Mouse (Mus musculus): ENCODE measurements at regions not wholly inside any gene's neighbourhood (a gene's known extent, or its start where the extent isn't known, plus 50 kb on each side); places are given as distances from the start of the nearest gene placed in this dataset.

DNA sequence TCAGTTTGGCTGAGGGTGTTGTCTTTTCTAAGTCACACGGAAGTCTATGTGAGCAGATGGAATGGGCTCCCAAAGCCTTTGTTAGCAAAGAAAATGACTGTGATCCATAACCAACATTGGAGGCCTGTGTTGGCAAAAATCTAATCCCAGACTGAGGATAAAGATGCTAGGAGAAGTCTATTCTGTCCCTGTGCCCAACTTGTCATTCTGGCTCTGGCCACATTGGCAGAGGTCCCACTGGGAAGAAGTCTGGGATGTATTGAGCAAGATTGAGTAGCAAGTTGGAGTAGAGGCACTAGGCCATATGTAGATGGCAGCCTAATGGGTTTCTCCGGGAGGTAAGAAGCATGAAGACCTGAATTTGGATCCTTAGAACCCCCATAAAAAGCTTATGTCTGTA is 54.1 kb downstream of the Nog start:
- Histone ChIP-seq H3K27me3 (ENCODE audit: control insufficient read depth, insufficient read depth, low read length) (no peaks in the 10 kb centered on the region), H3K9me3 (replicated peaks; ENCODE audit: control insufficient read depth, low read length) (no peaks in the 10 kb centered on the region), H3K9ac (replicated peaks; ENCODE audit: low read length) (no peak overlapping the region), H3K4me3 (ENCODE audit: low read depth, low read length) (no peak overlapping the region), H3K27ac (replicated peaks; ENCODE audit: low read depth, low read length) (no peak overlapping the region), H3K4me1 (ENCODE audit: control insufficient read depth, insufficient read depth, low read length) (no peaks in the 10 kb centered on the region), H3K4me2 (ENCODE audit: low read depth, low read length) (no peak overlapping the region), H3K36me3 (replicated peaks; ENCODE audit: control insufficient read depth, insufficient read depth, low read depth, low read length) (no peaks in the 10 kb centered on the region)
- DNase-seq (ENCODE audit: low spot score): no peak
- 94% methylated on average over 2 of the region's 2 CpGs for WGBS
- ATAC-seq (replicated peaks; ENCODE audit: insufficient number of reproducible peaks, low FRiP score, low TSS enrichment, low read depth): no peak

DNA sequence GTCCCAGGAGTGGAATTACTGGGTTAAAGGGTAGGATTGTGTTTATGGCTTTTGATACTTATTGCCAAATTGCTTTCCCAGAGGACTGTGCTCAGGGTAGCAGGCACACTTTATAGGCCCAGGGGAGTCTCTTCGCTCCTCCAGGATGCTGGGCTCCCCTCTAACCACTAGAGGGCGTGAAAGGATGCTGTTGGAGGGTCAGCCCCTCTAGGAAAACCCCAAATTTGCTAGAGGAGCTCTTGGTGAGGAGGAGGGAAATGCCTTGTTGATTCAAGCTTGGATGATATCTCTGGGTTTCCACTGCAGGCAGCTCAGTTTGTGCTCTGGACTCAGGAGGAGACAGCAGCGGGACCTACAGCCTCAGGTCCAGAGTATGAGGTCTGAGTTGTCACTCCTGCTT is 58.8 kb downstream of the Nog start:
- no peak overlapping the region for H3K9ac ChIP-seq (replicated peaks; ENCODE audit: low read length)
- no peak overlapping the region for H3K4me2 ChIP-seq (ENCODE audit: low read depth, low read length)
- H3K4me1 ChIP-seq (ENCODE audit: control insufficient read depth, insufficient read depth, low read length): no peaks in the 10 kb centered on the region
- WGBS: 23% methylated on average over 3 of the region's 3 CpGs
- H3K27ac ChIP-seq (replicated peaks; ENCODE audit: low read depth, low read length): no peak overlapping the region
- H3K9me3 ChIP-seq (replicated peaks; ENCODE audit: control insufficient read depth, low read length): no peaks in the 10 kb centered on the region
- H3K4me3 ChIP-seq (ENCODE audit: low read depth, low read length): no peak overlapping the region
- no peak for ATAC-seq (replicated peaks; ENCODE audit: insufficient number of reproducible peaks, low FRiP score, low TSS enrichment, low read depth)
- peak; percentile 81 for DNase-seq (ENCODE audit: low spot score)
- H3K36me3 ChIP-seq (replicated peaks; ENCODE audit: control insufficient read depth, insufficient read depth, low read depth, low read length): no peaks in the 10 kb centered on the region
- no peaks in the 10 kb centered on the region for H3K27me3 ChIP-seq (ENCODE audit: control insufficient read depth, insufficient read depth, low read length)

DNA sequence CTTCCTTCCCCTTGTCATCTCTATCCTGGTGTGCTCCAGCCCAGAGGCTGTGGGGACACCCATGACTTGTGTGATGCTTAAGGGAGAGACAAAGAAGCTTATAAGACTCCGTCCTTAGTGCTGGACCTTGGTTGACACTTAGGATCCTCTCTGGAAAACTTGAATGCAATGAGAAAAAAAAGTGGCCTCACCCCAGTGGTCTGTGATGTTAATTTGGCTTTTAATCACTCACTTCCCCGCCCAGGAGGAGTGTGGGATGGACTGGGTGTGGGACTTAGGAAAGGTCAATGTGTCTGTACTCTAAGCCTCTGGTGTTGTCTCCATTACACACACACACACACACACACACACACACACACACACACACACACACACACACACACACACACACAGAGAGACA is 60.0 kb downstream of the Nog start:
- Histone ChIP-seq H3K27ac (replicated peaks; ENCODE audit: low read depth, low read length) (no peak overlapping the region), H3K27me3 (ENCODE audit: control insufficient read depth, insufficient read depth, low read length) (no peaks in the 10 kb centered on the region), H3K9ac (replicated peaks; ENCODE audit: low read length) (no peak overlapping the region), H3K4me1 (ENCODE audit: control insufficient read depth, insufficient read depth, low read length) (no peaks in the 10 kb centered on the region), H3K9me3 (replicated peaks; ENCODE audit: control insufficient read depth, low read length) (no peaks in the 10 kb centered on the region), H3K36me3 (replicated peaks; ENCODE audit: control insufficient read depth, insufficient read depth, low read depth, low read length) (no peaks in the 10 kb centered on the region), H3K4me3 (ENCODE audit: low read depth, low read length) (no peak overlapping the region), H3K4me2 (ENCODE audit: low read depth, low read length) (no peak overlapping the region)
- ATAC-seq (replicated peaks; ENCODE audit: insufficient number of reproducible peaks, low FRiP score, low TSS enrichment, low read depth) (no peak), DNase-seq (ENCODE audit: low spot score) (no peak)
- WGBS: 70% methylated on average over 2 of the region's 2 CpGs

DNA sequence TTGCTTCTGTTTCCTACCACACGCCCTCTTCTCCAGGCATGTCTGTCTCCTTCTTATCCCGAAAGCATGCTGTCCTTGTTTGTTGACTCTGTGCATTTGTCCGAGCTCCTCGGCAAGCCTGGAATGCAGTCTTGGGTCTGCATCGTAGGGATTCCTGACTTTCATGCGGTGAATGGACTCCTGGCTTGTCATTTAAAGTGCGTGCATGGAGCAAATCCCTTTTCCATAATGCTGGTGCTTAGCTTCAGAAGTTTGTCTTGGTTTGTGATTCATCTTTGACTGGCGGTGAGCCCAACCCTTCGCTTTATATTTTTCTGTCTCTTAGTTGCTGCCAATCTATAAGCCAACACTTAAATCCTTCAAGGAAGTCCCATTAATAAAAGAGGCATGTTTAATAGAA is 62.2 kb downstream of the Nog start:
- Histone ChIP-seq H3K4me2 (ENCODE audit: low read depth, low read length) (no peak overlapping the region), H3K9me3 (replicated peaks; ENCODE audit: control insufficient read depth, low read length) (no peaks in the 10 kb centered on the region), H3K9ac (replicated peaks; ENCODE audit: low read length) (no peak overlapping the region), H3K27me3 (ENCODE audit: control insufficient read depth, insufficient read depth, low read length) (no peaks in the 10 kb centered on the region), H3K4me3 (ENCODE audit: low read depth, low read length) (no peak overlapping the region), H3K36me3 (replicated peaks; ENCODE audit: control insufficient read depth, insufficient read depth, low read depth, low read length) (no peaks in the 10 kb centered on the region), H3K4me1 (ENCODE audit: control insufficient read depth, insufficient read depth, low read length) (no peaks in the 10 kb centered on the region), H3K27ac (replicated peaks; ENCODE audit: low read depth, low read length) (no peak overlapping the region)
- DNase-seq (ENCODE audit: low spot score) (no peak), ATAC-seq (replicated peaks; ENCODE audit: insufficient number of reproducible peaks, low FRiP score, low TSS enrichment, low read depth) (no peak)
- WGBS: 59% methylated on average over 9 of the region's 9 CpGs

DNA sequence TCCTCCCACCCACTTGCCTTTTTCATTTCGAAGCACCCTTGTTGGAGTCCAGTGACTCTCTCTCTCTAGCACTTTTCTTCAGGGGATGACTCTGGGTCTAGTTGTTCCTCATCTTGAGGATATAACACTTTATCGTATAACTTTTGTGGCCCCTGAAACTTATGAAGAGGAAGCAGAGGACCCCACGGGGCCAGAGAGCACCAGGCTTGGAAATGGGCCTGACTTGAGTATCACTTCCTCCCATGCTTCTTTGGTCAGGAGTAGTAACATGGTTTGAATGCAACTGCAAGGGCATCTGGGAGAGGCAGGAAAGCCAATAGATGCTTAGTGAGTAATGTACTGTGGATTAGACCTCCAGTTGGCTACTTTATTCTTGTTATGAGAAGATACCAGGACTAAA is 65.2 kb downstream of the Nog start:
- H3K4me2 ChIP-seq (ENCODE audit: low read depth, low read length): no peak overlapping the region
- 89% methylated on average over 3 of the region's 3 CpGs for WGBS
- no peak overlapping the region for H3K4me3 ChIP-seq (ENCODE audit: low read depth, low read length)
- no peaks in the 10 kb centered on the region for H3K27me3 ChIP-seq (ENCODE audit: control insufficient read depth, insufficient read depth, low read length)
- no peak for DNase-seq (ENCODE audit: low spot score)
- no peak overlapping the region for H3K27ac ChIP-seq (replicated peaks; ENCODE audit: low read depth, low read length)
- no peaks in the 10 kb centered on the region for H3K9me3 ChIP-seq (replicated peaks; ENCODE audit: control insufficient read depth, low read length)
- no peaks in the 10 kb centered on the region for H3K4me1 ChIP-seq (ENCODE audit: control insufficient read depth, insufficient read depth, low read length)
- H3K36me3 ChIP-seq (replicated peaks; ENCODE audit: control insufficient read depth, insufficient read depth, low read depth, low read length): no peaks in the 10 kb centered on the region
- H3K9ac ChIP-seq (replicated peaks; ENCODE audit: low read length): no peak overlapping the region
- no peak for ATAC-seq (replicated peaks; ENCODE audit: insufficient number of reproducible peaks, low FRiP score, low TSS enrichment, low read depth)

DNA sequence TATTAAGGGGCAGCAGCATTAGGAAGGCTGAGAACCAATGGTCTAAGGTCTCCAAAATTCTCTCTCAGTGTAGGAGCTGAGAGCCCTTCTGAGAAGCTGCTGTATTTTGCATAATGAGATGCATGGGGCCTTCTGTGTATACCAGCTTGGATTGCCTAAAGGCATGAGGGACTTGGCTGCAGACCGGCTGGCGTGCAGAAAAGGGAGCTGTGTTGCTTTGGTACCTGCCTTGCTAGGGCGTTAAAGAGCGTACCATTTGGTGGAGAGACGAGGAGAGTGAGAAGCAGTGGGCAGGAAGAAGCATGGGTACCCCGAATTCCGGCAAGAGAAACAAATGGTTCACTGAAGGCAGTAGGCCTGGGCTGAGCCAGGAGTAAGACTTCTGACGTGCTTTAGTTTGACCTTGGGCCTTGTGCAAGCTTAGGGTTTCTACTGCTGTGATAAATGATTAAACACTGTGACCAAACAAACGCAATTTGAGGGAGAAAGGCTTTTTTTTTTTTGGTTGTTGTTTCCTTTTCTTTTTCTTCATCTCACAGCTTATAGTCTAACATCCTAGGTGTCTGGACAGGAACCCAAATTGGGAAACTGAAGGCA is 69.2 kb downstream of the Nog start:
- Histone ChIP-seq H3K36me3 (replicated peaks; ENCODE audit: control insufficient read depth, insufficient read depth, low read depth, low read length) (no peaks in the 10 kb centered on the region), H3K27ac (replicated peaks; ENCODE audit: low read depth, low read length) (no peak overlapping the region), H3K9ac (replicated peaks; ENCODE audit: low read length) (no peak overlapping the region), H3K9me3 (replicated peaks; ENCODE audit: control insufficient read depth, low read length) (no peaks in the 10 kb centered on the region), H3K4me3 (ENCODE audit: low read depth, low read length) (no peak overlapping the region), H3K4me2 (ENCODE audit: low read depth, low read length) (no peak overlapping the region), H3K27me3 (ENCODE audit: control insufficient read depth, insufficient read depth, low read length) (no peaks in the 10 kb centered on the region), H3K4me1 (ENCODE audit: control insufficient read depth, insufficient read depth, low read length) (no peaks in the 10 kb centered on the region)
- ATAC-seq (replicated peaks; ENCODE audit: insufficient number of reproducible peaks, low FRiP score, low TSS enrichment, low read depth) (no peak), DNase-seq (ENCODE audit: low spot score) (no peak)
- WGBS: 63% methylated on average over 9 of the region's 9 CpGs

DNA sequence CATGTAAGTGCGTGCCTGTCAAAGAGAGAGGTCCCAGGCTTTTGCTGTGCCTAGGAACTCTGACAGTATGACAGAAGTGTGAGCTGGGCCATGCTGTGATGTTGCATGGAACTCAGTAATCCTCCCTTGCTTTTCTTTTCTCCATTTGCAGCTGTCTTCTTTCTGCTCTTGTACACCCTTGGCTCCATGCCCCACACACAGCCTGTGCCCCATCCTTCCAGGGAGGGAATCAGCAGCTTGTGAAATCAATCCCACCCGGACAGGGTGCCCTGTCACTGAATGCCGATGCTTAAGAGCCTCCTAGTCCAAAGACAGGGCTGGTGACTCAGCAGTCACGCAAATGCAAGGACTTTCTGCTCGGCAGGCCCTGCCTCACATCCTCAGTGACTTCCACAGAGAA is 72.4 kb downstream of the Nog start:
- WGBS: 70% methylated on average over 5 of the region's 5 CpGs

DNA sequence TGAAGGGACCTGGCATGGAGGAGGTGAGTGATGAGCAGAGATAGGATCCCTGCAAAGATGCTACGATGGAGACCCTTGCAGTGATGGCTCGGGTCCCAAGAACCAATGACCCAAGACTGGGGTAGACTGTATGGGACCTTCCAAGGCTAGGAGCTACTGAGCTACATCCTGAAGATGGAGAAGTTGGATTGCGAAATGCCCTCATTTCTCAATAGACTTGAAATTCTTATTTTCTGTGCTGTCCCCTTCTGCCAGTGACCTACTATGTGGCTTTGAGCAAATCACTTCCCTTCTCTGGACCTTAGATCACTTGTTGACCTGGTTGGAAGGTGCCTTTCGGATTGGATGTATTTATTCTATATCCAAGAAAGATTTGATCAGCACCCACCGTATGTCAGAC is 88.9 kb downstream of the Nog start:
- no peak for DNase-seq (ENCODE audit: low spot score)
- WGBS: 95% methylated on average over 5 of the region's 5 CpGs
- Histone ChIP-seq H3K4me2 (ENCODE audit: low read depth, low read length) (no peak overlapping the region), H3K9ac (replicated peaks; ENCODE audit: low read length) (no peak overlapping the region), H3K27me3 (ENCODE audit: control insufficient read depth, insufficient read depth, low read length) (no peaks in the 10 kb centered on the region), H3K36me3 (replicated peaks; ENCODE audit: control insufficient read depth, insufficient read depth, low read depth, low read length) (no peaks in the 10 kb centered on the region), H3K27ac (replicated peaks; ENCODE audit: low read depth, low read length) (no peak overlapping the region), H3K4me1 (ENCODE audit: control insufficient read depth, insufficient read depth, low read length) (no peaks in the 10 kb centered on the region), H3K4me3 (ENCODE audit: low read depth, low read length) (no peak overlapping the region), H3K9me3 (replicated peaks; ENCODE audit: control insufficient read depth, low read length) (no peaks in the 10 kb centered on the region)
- no peak for ATAC-seq (replicated peaks; ENCODE audit: insufficient number of reproducible peaks, low FRiP score, low TSS enrichment, low read depth)

More for the DNA sequence above, 72.4 kb downstream of the Nog start:
- DNase-seq (ENCODE audit: low spot score) (no peak), ATAC-seq (replicated peaks; ENCODE audit: insufficient number of reproducible peaks, low FRiP score, low TSS enrichment, low read depth) (no peak)
- no peaks in the 10 kb centered on the region for H3K9me3 ChIP-seq (replicated peaks; ENCODE audit: control insufficient read depth, low read length)
- H3K4me2 ChIP-seq (ENCODE audit: low read depth, low read length): no peak overlapping the region
- H3K36me3 ChIP-seq (replicated peaks; ENCODE audit: control insufficient read depth, insufficient read depth, low read depth, low read length): no peaks in the 10 kb centered on the region
- H3K27ac ChIP-seq (replicated peaks; ENCODE audit: low read depth, low read length): no peak overlapping the region
- H3K9ac ChIP-seq (replicated peaks; ENCODE audit: low read length): no peak overlapping the region
- H3K4me1 ChIP-seq (ENCODE audit: control insufficient read depth, insufficient read depth, low read length): no peaks in the 10 kb centered on the region
- no peaks in the 10 kb centered on the region for H3K27me3 ChIP-seq (ENCODE audit: control insufficient read depth, insufficient read depth, low read length)
- no peak overlapping the region for H3K4me3 ChIP-seq (ENCODE audit: low read depth, low read length)
